Mouse (Mus musculus): ENCODE results near the gene Dis3l2. TPM values are rescaled to one million over a fixed set of nuclear protein-coding genes. Genes with fewer than 3 reads are reported as not detected.

The Dis3l2 gene
- polyA plus RNA-seq, 1 experiment from 2014 or later = 37.7 TPM

GRCm38 (mm10) chr1:86678667-86679066 is 24.9 kb upstream of the Dis3l2 start:
- Histone ChIP-seq H3K9me3 (ENCODE audit: control insufficient read depth, low read length) (no peaks in the 10 kb centered on the region), H3K4me2 (ENCODE audit: low read depth) (no peak overlapping the region), H3K9ac (ENCODE audit: low read length) (no peak overlapping the region), H3K36me3 (ENCODE audit: control insufficient read depth, insufficient read depth, low read length) (no peaks in the 10 kb centered on the region), H3K4me3 (ENCODE audit: low read depth, low read length) (no peak overlapping the region), H3K27me3 (ENCODE audit: control insufficient read depth, insufficient read depth, low read length) (no peaks in the 10 kb centered on the region), H3K4me1 (ENCODE audit: control insufficient read depth, insufficient read depth, low read length) (no peaks in the 10 kb centered on the region), H3K27ac (ENCODE audit: low read depth, low read length) (no peak overlapping the region)
- ATAC-seq (ENCODE audit: insufficient read depth, low FRiP score, low TSS enrichment) (no peak), DNase-seq (ENCODE audit: low spot score) (no peak)
- WGBS = 85% methylated on average over 10 of the region's 10 CpGs

GRCm38 (mm10) chr1:86687236-86687635 is 16.4 kb upstream of the Dis3l2 start:
- no peak for DNase-seq (ENCODE audit: low spot score)
- H3K4me1 ChIP-seq (ENCODE audit: control insufficient read depth, insufficient read depth, low read length) = no peaks in the 10 kb centered on the region
- no peak overlapping the region for H3K27ac ChIP-seq (ENCODE audit: low read depth, low read length)
- no peak for ATAC-seq (ENCODE audit: insufficient read depth, low FRiP score, low TSS enrichment)
- WGBS = 91% methylated on average over 4 of the region's 4 CpGs
- H3K4me3 ChIP-seq (ENCODE audit: low read depth, low read length) = no peak overlapping the region
- no peak overlapping the region for H3K9ac ChIP-seq (ENCODE audit: low read length)
- no peaks in the 10 kb centered on the region for H3K9me3 ChIP-seq (ENCODE audit: control insufficient read depth, low read length)
- H3K36me3 ChIP-seq (ENCODE audit: control insufficient read depth, insufficient read depth, low read length) = no peaks in the 10 kb centered on the region
- H3K4me2 ChIP-seq (ENCODE audit: low read depth) = no peak overlapping the region
- H3K27me3 ChIP-seq (ENCODE audit: control insufficient read depth, insufficient read depth, low read length) = no peaks in the 10 kb centered on the region

GRCm38 (mm10) chr1:86691027-86691426 is 12.6 kb upstream of the Dis3l2 start:
- DNase-seq (ENCODE audit: low spot score) = no peak
- Histone ChIP-seq H3K9ac (ENCODE audit: low read length) (no peak overlapping the region), H3K9me3 (ENCODE audit: control insufficient read depth, low read length) (no peaks in the 10 kb centered on the region), H3K4me2 (ENCODE audit: low read depth) (no peak overlapping the region), H3K36me3 (ENCODE audit: control insufficient read depth, insufficient read depth, low read length) (no peaks in the 10 kb centered on the region), H3K27ac (ENCODE audit: low read depth, low read length) (no peak overlapping the region), H3K4me1 (ENCODE audit: control insufficient read depth, insufficient read depth, low read length) (no peaks in the 10 kb centered on the region), H3K27me3 (ENCODE audit: control insufficient read depth, insufficient read depth, low read length) (no peaks in the 10 kb centered on the region), H3K4me3 (ENCODE audit: low read depth, low read length) (no peak overlapping the region)
- WGBS = 78% methylated on average over 5 of the region's 5 CpGs
- no peak for ATAC-seq (ENCODE audit: insufficient read depth, low FRiP score, low TSS enrichment)

- Histone ChIP-seq H3K4me3 (ENCODE audit: low read depth, low read length) (no peak overlapping the region), H3K4me1 (ENCODE audit: control insufficient read depth, insufficient read depth, low read length) (no peaks in the 10 kb centered on the region), H3K9ac (ENCODE audit: low read length) (no peak overlapping the region), H3K4me2 (ENCODE audit: low read depth) (no peak overlapping the region), H3K9me3 (ENCODE audit: control insufficient read depth, low read length) (no peaks in the 10 kb centered on the region), H3K27ac (ENCODE audit: low read depth, low read length) (no peak overlapping the region), H3K36me3 (ENCODE audit: control insufficient read depth, insufficient read depth, low read length) (no peaks in the 10 kb centered on the region), H3K27me3 (ENCODE audit: control insufficient read depth, insufficient read depth, low read length) (no peaks in the 10 kb centered on the region)
- no peak for DNase-seq (ENCODE audit: low spot score)
- ATAC-seq (ENCODE audit: insufficient read depth, low FRiP score, low TSS enrichment) = no peak
- 55% methylated on average over 7 of the region's 7 CpGs for WGBS
These were observed 6.7 kb upstream of the Dis3l2 start for GRCm38 (mm10) chr1:86696948-86697347.

GRCm38 (mm10) chr1:86698721-86699120 is 4.9 kb upstream of the Dis3l2 start:
- WGBS = 43% methylated on average over 2 of the region's 2 CpGs

GRCm38 (mm10) chr1:86699346-86700136 is 4.1 kb upstream of the Dis3l2 start:
- Histone ChIP-seq H3K27me3 (ENCODE audit: control insufficient read depth, insufficient read depth, low read length) (no peaks in the 10 kb centered on the region), H3K4me2 (ENCODE audit: low read depth) (no peak overlapping the region), H3K4me1 (ENCODE audit: control insufficient read depth, insufficient read depth, low read length) (peaks cover 7% of the 10 kb centered on the region; the same call in 1 of the 2 replicates), H3K9me3 (ENCODE audit: control insufficient read depth, low read length) (no peaks in the 10 kb centered on the region), H3K9ac (ENCODE audit: low read length) (no peak overlapping the region), H3K27ac (ENCODE audit: low read depth, low read length) (no peak overlapping the region), H3K36me3 (ENCODE audit: control insufficient read depth, insufficient read depth, low read length) (no peaks in the 10 kb centered on the region), H3K4me3 (ENCODE audit: low read depth, low read length) (no peak overlapping the region)
- 65% methylated on average over 11 of the region's 11 CpGs for WGBS
- DNase-seq (ENCODE audit: low spot score) = no peak
- no peak for ATAC-seq (ENCODE audit: insufficient read depth, low FRiP score, low TSS enrichment)

More at GRCm38 (mm10) chr1:86698721-86699120, 4.9 kb upstream of the Dis3l2 start:
- H3K36me3 ChIP-seq (ENCODE audit: control insufficient read depth, insufficient read depth, low read length) = no peaks in the 10 kb centered on the region
- no peak overlapping the region for H3K4me2 ChIP-seq (ENCODE audit: low read depth)
- DNase-seq (ENCODE audit: low spot score) (no peak), ATAC-seq (ENCODE audit: insufficient read depth, low FRiP score, low TSS enrichment) (no peak)
- H3K27ac ChIP-seq (ENCODE audit: low read depth, low read length) = no peak overlapping the region
- H3K9me3 ChIP-seq (ENCODE audit: control insufficient read depth, low read length) = no peaks in the 10 kb centered on the region
- no peaks in the 10 kb centered on the region for H3K27me3 ChIP-seq (ENCODE audit: control insufficient read depth, insufficient read depth, low read length)
- peaks cover 4% of the 10 kb centered on the region; the same call in 1 of the 2 replicates for H3K4me1 ChIP-seq (ENCODE audit: control insufficient read depth, insufficient read depth, low read length)
- no peak overlapping the region for H3K9ac ChIP-seq (ENCODE audit: low read length)
- no peak overlapping the region for H3K4me3 ChIP-seq (ENCODE audit: low read depth, low read length)

- ATAC-seq (ENCODE audit: insufficient read depth, low FRiP score, low TSS enrichment) = no peak
These were observed 3.2 kb upstream of the Dis3l2 start for GRCm38 (mm10) chr1:86700367-86700766.

GRCm38 (mm10) chr1:86703965-86704326 is 338 bp downstream of the Dis3l2 start:
- peak overlapping the region; percentile 92 for H3K27ac ChIP-seq (ENCODE audit: low read depth, low read length)
- DNase-seq (ENCODE audit: low spot score) = no peak
- WGBS = 0% methylated on average over 27 of the region's 27 CpGs

More at GRCm38 (mm10) chr1:86700367-86700766, 3.2 kb upstream of the Dis3l2 start:
- H3K4me3 ChIP-seq (ENCODE audit: low read depth, low read length) = no peak overlapping the region
- H3K9ac ChIP-seq (ENCODE audit: low read length) = no peak overlapping the region
- no peaks in the 10 kb centered on the region for H3K9me3 ChIP-seq (ENCODE audit: control insufficient read depth, low read length)
- H3K4me1 ChIP-seq (ENCODE audit: control insufficient read depth, insufficient read depth, low read length) = peaks cover 12% of the 10 kb centered on the region; the same call in 1 of the 2 replicates
- DNase-seq (ENCODE audit: low spot score) = no peak
- WGBS = 82% methylated on average over 7 of the region's 7 CpGs
- no peaks in the 10 kb centered on the region for H3K27me3 ChIP-seq (ENCODE audit: control insufficient read depth, insufficient read depth, low read length)
- no peak overlapping the region for H3K4me2 ChIP-seq (ENCODE audit: low read depth)
- no peaks in the 10 kb centered on the region for H3K36me3 ChIP-seq (ENCODE audit: control insufficient read depth, insufficient read depth, low read length)
- no peak overlapping the region for H3K27ac ChIP-seq (ENCODE audit: low read depth, low read length)

GRCm38 (mm10) chr1:86705461-86705860 is 1.9 kb downstream of the Dis3l2 start:
- no peak overlapping the region for H3K4me3 ChIP-seq (ENCODE audit: low read depth, low read length)
- no peaks in the 10 kb centered on the region for H3K9me3 ChIP-seq (ENCODE audit: control insufficient read depth, low read length)
- H3K4me1 ChIP-seq (ENCODE audit: control insufficient read depth, insufficient read depth, low read length) = peaks cover 13% of the 10 kb centered on the region; the same call in 1 of the 2 replicates
- H3K27ac ChIP-seq (ENCODE audit: low read depth, low read length) = no peak overlapping the region
- H3K27me3 ChIP-seq (ENCODE audit: control insufficient read depth, insufficient read depth, low read length) = no peaks in the 10 kb centered on the region
- no peak overlapping the region for H3K4me2 ChIP-seq (ENCODE audit: low read depth)
- no peak for DNase-seq (ENCODE audit: low spot score)
- 85% methylated on average over 3 of the region's 3 CpGs for WGBS
- ATAC-seq (ENCODE audit: insufficient read depth, low FRiP score, low TSS enrichment) = no peak
- no peaks in the 10 kb centered on the region for H3K36me3 ChIP-seq (ENCODE audit: control insufficient read depth, insufficient read depth, low read length)
- H3K9ac ChIP-seq (ENCODE audit: low read length) = no peak overlapping the region

More at GRCm38 (mm10) chr1:86703965-86704326, 338 bp downstream of the Dis3l2 start:
- peak overlapping the region; percentile 94 for H3K9ac ChIP-seq (ENCODE audit: low read length)
- H3K27me3 ChIP-seq (ENCODE audit: control insufficient read depth, insufficient read depth, low read length) = no peaks in the 10 kb centered on the region
- H3K36me3 ChIP-seq (ENCODE audit: control insufficient read depth, insufficient read depth, low read length) = no peaks in the 10 kb centered on the region
- peak; percentile 64; the same call in 1 of the 2 replicates for ATAC-seq (ENCODE audit: insufficient read depth, low FRiP score, low TSS enrichment)
- peaks cover 13% of the 10 kb centered on the region; the same call in 1 of the 2 replicates for H3K4me1 ChIP-seq (ENCODE audit: control insufficient read depth, insufficient read depth, low read length)
- no peaks in the 10 kb centered on the region for H3K9me3 ChIP-seq (ENCODE audit: control insufficient read depth, low read length)
- H3K4me2 ChIP-seq (ENCODE audit: low read depth) = peak overlapping the region; percentile 70
- H3K4me3 ChIP-seq (ENCODE audit: low read depth, low read length) = peak overlapping the region; percentile 89
